Comparison of ENCODE assay signal across 14 mouse cellular contexts in genomic region chr1:151040290-151040689, GRCm38 (mm10). TPM values are rescaled to one million over a fixed set of nuclear protein-coding genes. Genes with fewer than 3 reads are reported as not detected.
DNase-seq lines count a peak whose midpoint lies in the region; ATAC-seq and TF ChIP-seq lines count a peak whose summit lies in the region.
"Had no signal": no experiment of that assay in that cellular context is flagged by ENCODE, and none has a peak within 500 bp of the region (broad histone marks: within the 10 kb centered on the region; RNA-seq: fewer than 3 reads in every experiment).

No protein-coding gene starts in this region.

- no peak for ATAC-seq in midbrain, embryonic 11.5 days (ENCODE audit: low FRiP score)
- ATAC-seq: forebrain, postnatal 0 days; midbrain, embryonic 15.5 days had no signal

- no peak overlapping the region for H3K4me2 ChIP-seq in midbrain, embryonic 11.5 days
- H3K4me2 ChIP-seq: limb, embryonic 13.5 days; midbrain, embryonic 15.5 days had no signal

- no peaks in the 10 kb centered on the region for H3K36me3 ChIP-seq in kidney, adult 2 months (ENCODE audit: control insufficient read depth, insufficient read depth, low read length)
- no peaks in the 10 kb centered on the region for H3K36me3 ChIP-seq in spleen, adult 2 months (ENCODE audit: control insufficient read depth, insufficient read depth, low read length)
- no peaks in the 10 kb centered on the region for H3K36me3 ChIP-seq in midbrain, embryonic 11.5 days (ENCODE audit: control insufficient read depth, insufficient read depth, low read length)
- H3K36me3 ChIP-seq: limb, embryonic 13.5 days; midbrain, embryonic 15.5 days; neural tube, embryonic 12.5 days had no signal

- TF ChIP-seq CTCF in gastrocnemius, adult 2 months (IDR thresholded peaks at IDR 0.05), result no peak
- no peak for TF ChIP-seq CTCF in kidney, adult 2 months (conservative IDR thresholded peaks at IDR 0.05; ENCODE audit: insufficient read depth, insufficient read length, low read depth, low read length)
- TF ChIP-seq CTCF in spleen, adult 2 months (IDR thresholded peaks at IDR 0.05; ENCODE audit: extremely low read depth, insufficient read depth, insufficient read length, insufficient replicate concordance), result no peak

- no peak for DNase-seq in gastrocnemius, adult 2 months
- DNase-seq in gastrocnemius, postnatal 14 days, result no peak
- DNase-seq in kidney, adult 2 months, result no peak
- DNase-seq in kidney, postnatal 14 days, result no peak
- no peak for DNase-seq in spleen, adult 2 months (ENCODE audit: low read depth in 1 of 2, low spot score in 2 of 2)
- DNase-seq in spleen, postnatal 14 days (ENCODE audit: low spot score in 2 of 2), result no peak
- no peak for DNase-seq in midbrain, embryonic 11.5 days (ENCODE audit: low spot score, missing footprints)
- no peak for DNase-seq in embryo, embryonic 11 days
- DNase-seq: forebrain, postnatal 0 days; layer of hippocampus, postnatal 36 days; right cerebral cortex, adult 18-20 months had no signal

- H3K27me3 ChIP-seq in kidney, adult 2 months (replicated peaks; ENCODE audit: control insufficient read depth, insufficient read depth, low read length), result no peaks in the 10 kb centered on the region
- no peaks in the 10 kb centered on the region for H3K27me3 ChIP-seq in spleen, adult 2 months (ENCODE audit: control insufficient read depth, insufficient read depth, low read length)
- no peaks in the 10 kb centered on the region for H3K27me3 ChIP-seq in midbrain, embryonic 11.5 days (ENCODE audit: control insufficient read depth, insufficient read depth, low read length)
- H3K27me3 ChIP-seq: limb, embryonic 13.5 days; midbrain, embryonic 15.5 days; neural tube, embryonic 12.5 days had no signal

- intact Hi-C loops in gastrocnemius, adult 2 months (cut with DNase I), result no loop called here
- intact Hi-C loops in gastrocnemius, postnatal 14 days (cut with DNase I; ENCODE audit: low total_unique reads), result no loop called here

- no peak for TF ChIP-seq POLR2A in kidney, adult 2 months (IDR thresholded peaks at IDR 0.05; ENCODE audit: low read depth, low read length)
- TF ChIP-seq POLR2A in spleen, adult 2 months (IDR thresholded peaks at IDR 0.05; ENCODE audit: low read depth, low read length), result no peak

- H3K4me1 ChIP-seq in kidney, adult 2 months (ENCODE audit: control insufficient read depth, insufficient read depth, low read length), result peaks cover 8% of the 10 kb centered on the region
- H3K4me1 ChIP-seq in spleen, adult 2 months (ENCODE audit: control insufficient read depth, insufficient read depth, insufficient read length), result no peaks in the 10 kb centered on the region
- peaks cover 4% of the 10 kb centered on the region; the same call in 1 of the 2 replicates for H3K4me1 ChIP-seq in midbrain, embryonic 11.5 days (ENCODE audit: control insufficient read depth, insufficient read depth, low read length)
- H3K4me1 ChIP-seq: limb, embryonic 13.5 days; midbrain, embryonic 15.5 days had no signal

- H3K9me3 ChIP-seq in midbrain, embryonic 11.5 days (ENCODE audit: control insufficient read depth, low read length), result no peaks in the 10 kb centered on the region
- H3K9me3 ChIP-seq: limb, embryonic 13.5 days; midbrain, embryonic 15.5 days; neural tube, embryonic 12.5 days had no signal

- 47% methylated on average over 7 of the region's 7 CpGs for WGBS in kidney, adult 2 months
- 14% methylated on average over 7 of the region's 7 CpGs for WGBS in spleen, adult 2 months
- 72% methylated on average over 7 of the region's 7 CpGs for WGBS in midbrain, embryonic 11.5 days

- H3K27ac ChIP-seq in gastrocnemius, adult 2 months, result peak overlapping the region; percentile 53; the same call in 1 of the 2 replicates
- peak overlapping the region; percentile 99 for H3K27ac ChIP-seq in kidney, adult 2 months (ENCODE audit: insufficient read depth, low read depth, low read length)
- H3K27ac ChIP-seq in spleen, adult 2 months (ENCODE audit: insufficient read depth, low read length), result peak overlapping the region; percentile 24; the same call in 1 of the 2 replicates
- no peak overlapping the region for H3K27ac ChIP-seq in midbrain, embryonic 11.5 days (ENCODE audit: low read depth, low read length)
- H3K27ac ChIP-seq: limb, embryonic 13.5 days; midbrain, embryonic 15.5 days; neural tube, embryonic 12.5 days had no signal

- H3K9ac ChIP-seq in midbrain, embryonic 11.5 days (ENCODE audit: low read length), result no peak overlapping the region
- H3K9ac ChIP-seq: forebrain, postnatal 0 days; limb, embryonic 13.5 days; midbrain, embryonic 15.5 days; neural tube, embryonic 12.5 days had no signal

- peak overlapping the region; percentile 40 for H3K4me3 ChIP-seq in gastrocnemius, adult 2 months
- H3K4me3 ChIP-seq in kidney, adult 2 months (ENCODE audit: insufficient read depth, low read depth, low read length), result no peak overlapping the region
- no peak overlapping the region for H3K4me3 ChIP-seq in spleen, adult 2 months (ENCODE audit: extremely low read depth, insufficient read depth, insufficient read length)
- H3K4me3 ChIP-seq in midbrain, embryonic 11.5 days (ENCODE audit: low read depth, low read length), result no peak overlapping the region
- H3K4me3 ChIP-seq: limb, embryonic 13.5 days; midbrain, embryonic 15.5 days; neural tube, embryonic 12.5 days had no signal

RNA-seq across cellular contexts. Expression of gene Hmcn1, which starts 47.1 kb away (rescaled TPM):
- 1 to 10 TPM; 5.0 to 5.8 TPM for total RNA-seq in gastrocnemius, adult 2 months (2021)
- total RNA-seq in gastrocnemius, postnatal 14 days (2021), result 10 to 100 TPM in 1 of 2 experiments, 1 to 10 TPM in 1; 9.3 to 10.9 TPM
- 1.7 and 2.0 TPM in 2 replicates for polyA plus RNA-seq in kidney, adult 2 months (2012; rRNA removed)
- polyA plus RNA-seq in spleen, adult 2 months (2012; rRNA removed), result 8.6 and 12.1 TPM in 2 replicates
- polyA plus RNA-seq in midbrain, embryonic 11.5 days (2014; fragmentation: Nextera tagmentation; extraction: Ambion mirVana), result 6.0 and 7.8 TPM in 2 replicates
